Mouse (Mus musculus) embryonic facial prominence, embryonic 11.5 days (tissue): ENCODE measurements around the gene Rd3l. TPM values are rescaled to one million over a fixed set of nuclear protein-coding genes. Genes with fewer than 3 reads are reported as not detected.
A peak's percentile ranks its signal among the peaks of the same experiment; 100 is the strongest.

ENCODE experiments used
- ATAC-seq: fragments of 200-750 bp; cut with Nextera tagmentation; replicated peaks from 2 replicates; pipeline ENCODE4 v1.8.0; 2017; ENCODE audit warnings: low read depth; ENCODE audit not compliant: insufficient number of reproducible peaks, low FRiP score, low TSS enrichment
- DNase-seq: peaks from one replicate; pipeline ENCODE4 v3.0.0-alpha.2; 2015; ENCODE audit warnings: low spot score
- H3K27ac ChIP-seq: fragments of 300-500 bp; sonication (generic); replicated peaks from 2 replicates; pipeline ENCODE4 v1.5.1; 2014; ENCODE audit warnings: mild to moderate bottlenecking, low read depth, low read length, control low read depth
- H3K27me3 ChIP-seq: fragments of 300-500 bp; sonication (generic); 2 replicates; pipeline ENCODE4 v1.6.1; 2014; ENCODE audit warnings: mild to moderate bottlenecking, low read length, moderate library complexity, mixed read lengths; ENCODE audit not compliant: control insufficient read depth, insufficient read depth
- H3K36me3 ChIP-seq: fragments of 300-500 bp; sonication (generic); replicated peaks from 2 replicates; pipeline ENCODE4 v1.6.1; 2014; ENCODE audit warnings: low read depth, mild to moderate bottlenecking, low read length, moderate library complexity, mixed read lengths; ENCODE audit not compliant: control insufficient read depth, insufficient read depth
- H3K4me1 ChIP-seq: fragments of 300-500 bp; sonication (generic); 2 replicates; pipeline ENCODE4 v1.6.1; 2014; ENCODE audit warnings: low read length, mixed read lengths; ENCODE audit not compliant: control insufficient read depth, insufficient read depth
- H3K4me2 ChIP-seq: fragments of 300-500 bp; sonication (generic); 2 replicates; pipeline ENCODE4 v1.6.1; 2014; ENCODE audit warnings: low read depth, mild to moderate bottlenecking, control low read depth, low read length, moderate library complexity
- H3K4me3 ChIP-seq: fragments of 300-500 bp; sonication (generic); 2 replicates; pipeline ENCODE4 v1.5.1; 2014; ENCODE audit warnings: low read depth, low read length, control low read depth
- H3K9ac ChIP-seq: fragments of 300-500 bp; sonication (generic); replicated peaks from 2 replicates; pipeline ENCODE4 v1.6.1; 2014; ENCODE audit warnings: mild to moderate bottlenecking, control low read depth, low read length
- H3K9me3 ChIP-seq: fragments of 300-500 bp; sonication (generic); replicated peaks from 2 replicates; pipeline ENCODE4 v1.6.1; 2016; ENCODE audit warnings: mild to moderate bottlenecking, low read length, inconsistent platforms, mixed read lengths; ENCODE audit not compliant: control insufficient read depth
- WGBS: fragments of 180-500 bp; shearing (Covaris S2); extraction: QIAGEN DNeasy Blood & Tissue Kit; methylation state at CpG from one replicate; pipeline ENCODE4 v1.1.7; 2014; 5-methylcytosine and 5-hydroxymethylcytosine counted together
- polyA plus RNA-seq: library from polyadenylated mRNA; unstranded; fragments of >200 nt; fragmentation: Nextera tagmentation; extraction: Ambion mirVana; gene quantifications from 2 replicates; pipeline ENCODE4 v1.2.1, GENCODE M21; 2014

Rd3l gene
- polyA plus RNA-seq, 1 experiment from 2014 or later: not detected

DNA sequence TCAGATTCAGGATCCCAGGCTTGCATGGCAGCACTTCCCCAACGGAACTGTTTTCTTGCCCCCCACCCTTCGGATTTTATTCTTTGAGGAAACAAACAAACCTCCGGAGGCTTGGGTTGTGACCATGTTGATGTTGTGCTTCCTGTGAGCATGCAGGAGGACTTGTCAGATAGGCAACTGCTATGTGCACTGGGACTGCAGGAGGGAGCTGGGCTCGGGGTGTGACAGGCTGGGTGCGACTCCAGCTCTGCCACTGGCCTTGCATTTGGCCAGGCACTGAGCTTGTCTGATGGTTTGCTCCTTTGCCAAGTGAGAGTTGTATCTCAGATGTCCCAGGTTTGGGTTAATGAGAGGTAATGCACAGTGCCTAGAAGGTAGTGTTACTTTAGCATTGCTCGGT lies 2.8 kb downstream of the Rd3l start:
- 72% methylated on average over 6 of the region's 6 CpGs for WGBS
- DNase-seq (no peak), ATAC-seq (no peak)
- Histone ChIP-seq H3K36me3 (no peaks in the 10 kb centered on the region), H3K4me3 (no peak overlapping the region), H3K27ac (no peak overlapping the region), H3K4me1 (no peaks in the 10 kb centered on the region), H3K4me2 (no peak overlapping the region), H3K9me3 (no peaks in the 10 kb centered on the region), H3K9ac (no peak overlapping the region), H3K27me3 (no peaks in the 10 kb centered on the region)

DNA sequence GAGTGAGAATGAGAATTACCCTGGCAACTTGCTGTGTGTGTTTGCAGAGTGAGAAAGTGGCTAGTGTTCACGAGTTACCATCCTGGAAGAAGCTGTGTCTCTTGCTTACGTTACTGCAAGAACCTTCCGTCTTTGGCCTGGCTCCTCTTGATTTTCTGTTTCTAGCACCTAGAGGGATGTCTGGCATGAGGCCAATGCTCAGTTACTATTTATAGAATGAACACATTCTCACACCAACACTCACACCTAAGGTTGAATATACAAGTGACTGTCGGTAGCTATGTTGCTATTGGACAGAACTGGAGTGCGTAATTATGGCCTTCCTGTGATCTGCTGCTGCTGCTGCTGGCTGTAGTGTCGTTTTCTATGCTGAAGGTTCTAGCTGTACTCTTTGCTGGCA lies 4.0 kb downstream of the Rd3l start:
- no peak overlapping the region for H3K4me2 ChIP-seq
- DNase-seq (no peak), ATAC-seq (no peak)
- no peak overlapping the region for H3K27ac ChIP-seq
- H3K9me3 ChIP-seq: no peaks in the 10 kb centered on the region
- H3K4me3 ChIP-seq: no peak overlapping the region
- H3K36me3 ChIP-seq: no peaks in the 10 kb centered on the region
- WGBS: 66% methylated on average over 6 of the region's 6 CpGs
- no peaks in the 10 kb centered on the region for H3K27me3 ChIP-seq
- no peak overlapping the region for H3K9ac ChIP-seq
- H3K4me1 ChIP-seq: no peaks in the 10 kb centered on the region

DNA sequence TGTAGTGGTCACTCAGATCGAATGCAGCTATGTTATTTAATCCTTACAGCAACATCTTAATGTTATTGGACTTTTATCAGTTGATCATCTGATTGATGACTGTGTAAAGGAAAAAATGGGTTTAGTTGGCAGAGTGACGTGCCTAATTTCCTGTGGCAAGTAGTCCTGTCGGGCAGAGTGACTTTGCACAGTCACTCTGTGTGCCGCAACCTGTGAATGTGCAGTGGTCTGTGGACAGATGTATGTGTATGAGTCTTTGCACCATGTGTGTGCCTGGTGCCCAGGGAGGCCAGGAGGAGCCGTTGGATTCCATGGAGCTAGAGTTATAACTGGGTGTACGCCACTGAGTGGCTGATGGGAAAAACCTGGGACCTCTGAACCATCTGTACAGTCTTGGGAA lies 6.5 kb downstream of the Rd3l start:
- Histone ChIP-seq H3K4me2 (no peak overlapping the region), H3K36me3 (no peaks in the 10 kb centered on the region), H3K27ac (no peak overlapping the region), H3K4me1 (no peaks in the 10 kb centered on the region), H3K27me3 (no peaks in the 10 kb centered on the region), H3K9me3 (no peaks in the 10 kb centered on the region), H3K4me3 (no peak overlapping the region), H3K9ac (no peak overlapping the region)
- DNase-seq (no peak), ATAC-seq (no peak)
- WGBS: 83% methylated on average over 6 of the region's 6 CpGs

DNA sequence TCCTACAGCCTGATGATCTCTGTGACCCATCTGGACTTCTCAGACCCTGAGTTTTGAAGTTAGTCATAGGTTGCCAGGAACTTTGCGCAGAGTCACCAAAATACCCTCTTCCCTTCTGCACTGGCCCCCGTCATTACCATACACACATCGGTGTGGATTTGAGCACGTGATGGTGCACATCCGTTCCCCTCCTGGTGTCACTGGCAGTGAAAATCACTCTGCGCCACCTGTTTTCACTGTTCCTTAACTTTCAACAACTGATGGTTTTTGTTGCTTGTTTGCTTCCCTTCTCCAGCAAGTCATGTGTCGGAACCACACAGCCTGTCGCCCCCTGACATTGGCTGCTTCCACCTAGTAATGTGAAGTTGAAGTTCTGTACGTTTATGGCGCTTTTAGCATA lies 8.6 kb downstream of the Rd3l start:
- no peaks in the 10 kb centered on the region for H3K9me3 ChIP-seq
- DNase-seq: no peak
- H3K4me3 ChIP-seq: no peak overlapping the region
- H3K9ac ChIP-seq: no peak overlapping the region
- no peaks in the 10 kb centered on the region for H3K36me3 ChIP-seq
- H3K27me3 ChIP-seq: no peaks in the 10 kb centered on the region
- ATAC-seq: no peak
- H3K27ac ChIP-seq: no peak overlapping the region
- WGBS: 90% methylated on average over 10 of the region's 10 CpGs
- H3K4me1 ChIP-seq: no peaks in the 10 kb centered on the region
- no peak overlapping the region for H3K4me2 ChIP-seq

DNA sequence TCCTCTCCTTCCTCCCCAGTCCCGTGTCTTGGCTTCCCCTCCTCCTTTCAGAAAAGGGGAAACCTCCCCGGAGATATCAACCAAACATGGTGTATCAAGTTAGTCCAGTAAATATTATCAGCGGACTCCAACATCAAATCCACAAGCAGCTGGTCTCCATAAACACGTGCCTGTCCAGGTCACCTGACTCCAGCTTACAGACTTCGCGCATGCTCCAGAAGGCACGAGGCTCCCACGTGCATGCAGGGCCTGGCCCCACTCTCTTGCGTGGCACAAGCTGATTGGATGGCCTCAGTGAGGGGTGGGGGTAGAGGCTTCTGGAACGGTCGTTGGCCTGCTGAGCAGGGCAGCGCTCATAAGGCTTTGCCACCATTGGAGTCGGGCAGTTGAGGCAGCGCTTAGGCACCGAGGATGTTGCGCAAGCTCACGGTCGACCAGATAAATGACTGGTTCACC lies 9.9 kb downstream of the Rd3l start, which contains the start of gene Tdrd9:
Gene Tdrd9, plus strand, starts transcription at position 329 of the 456 bp plus-strand sequence.
- no peaks in the 10 kb centered on the region for H3K36me3 ChIP-seq
- ATAC-seq: no peak
- no peak within 1 kb of the TSS for H3K4me2 ChIP-seq
- WGBS: 86% methylated on average over 18 of the region's 18 CpGs
- no peak within 1 kb of the TSS for H3K4me3 ChIP-seq
- no peak for DNase-seq
- H3K9ac ChIP-seq: no peak within 1 kb of the TSS
- no peaks in the 10 kb centered on the region for H3K27me3 ChIP-seq
- no peak within 1 kb of the TSS for H3K27ac ChIP-seq
- no peaks in the 10 kb centered on the region for H3K9me3 ChIP-seq
- H3K4me1 ChIP-seq: no peaks in the 10 kb centered on the region

DNA sequence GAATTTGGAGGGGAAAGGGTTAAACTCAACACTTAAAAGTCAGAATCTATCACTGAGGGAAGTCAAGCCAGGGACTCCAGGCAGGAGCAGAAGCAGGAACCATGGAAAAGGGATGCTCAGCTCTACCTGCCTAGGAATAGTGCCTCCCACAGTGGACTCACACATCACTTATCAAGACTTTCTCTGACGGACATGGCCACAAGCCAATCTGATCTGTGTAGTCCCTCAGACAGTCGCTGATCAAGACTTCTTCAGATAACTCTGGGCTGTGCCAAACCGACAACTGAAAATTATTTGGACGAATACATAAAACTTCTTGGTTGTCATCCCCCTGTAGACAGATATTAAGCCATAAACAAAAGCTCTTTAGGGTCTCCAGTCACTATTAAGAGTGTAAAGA lies 11.0 kb downstream of the Rd3l start:
- no peak for DNase-seq
- ATAC-seq: no peak

DNA sequence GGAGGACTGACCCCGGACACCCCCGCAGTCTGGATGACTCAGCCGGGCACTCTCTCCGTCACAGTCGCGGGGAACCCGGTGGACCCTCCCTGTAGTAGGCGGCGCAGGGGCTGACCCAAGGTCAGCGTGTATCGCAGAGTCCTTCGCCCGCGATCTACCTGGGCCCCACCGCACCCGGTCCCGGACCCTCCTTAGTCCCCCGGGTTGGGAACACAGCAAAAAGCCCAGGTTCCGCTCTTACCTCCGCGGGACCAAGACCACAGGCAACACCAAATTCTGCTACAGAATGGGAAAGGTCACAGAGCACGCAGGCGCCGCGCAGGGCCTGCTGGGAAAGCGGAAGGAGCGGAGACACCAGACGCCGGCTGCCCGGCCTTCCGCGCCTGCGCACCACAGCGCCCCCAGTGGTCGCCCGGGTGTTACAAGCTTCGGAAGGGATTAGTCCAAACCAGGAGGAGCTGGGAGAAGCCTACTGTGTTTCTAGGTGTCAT lies 14.4 kb downstream of the Rd3l start, which contains the start of gene Atp5mpl:
Gene Atp5mpl, minus strand, starts transcription at position 295 of the 491 bp plus-strand sequence.
- no peak within 1 kb of the TSS; the same call in 1 of the 2 replicates for H3K27ac ChIP-seq
- peak within 1 kb of the TSS; percentile 88 for H3K4me3 ChIP-seq
- peak within 1 kb of the TSS; percentile 93 for H3K9ac ChIP-seq
- peak; percentile 86 for ATAC-seq
- no peaks in the 10 kb centered on the region for H3K9me3 ChIP-seq
- peak within 1 kb of the TSS; percentile 79 for H3K4me2 ChIP-seq
- DNase-seq: peak; percentile 94
- no peaks in the 10 kb centered on the region for H3K27me3 ChIP-seq
- WGBS: 0% methylated on average over 37 of the region's 37 CpGs
- H3K4me1 ChIP-seq: no peaks in the 10 kb centered on the region; the same call in 1 of the 2 replicates
- no peaks in the 10 kb centered on the region; the same call in 1 of the 2 replicates for H3K36me3 ChIP-seq

More for the DNA sequence above, 11.0 kb downstream of the Rd3l start:
- no peak overlapping the region for H3K4me2 ChIP-seq
- H3K9ac ChIP-seq: no peak overlapping the region
- no peaks in the 10 kb centered on the region for H3K36me3 ChIP-seq
- 76% methylated on average over 4 of the region's 4 CpGs for WGBS
- no peaks in the 10 kb centered on the region for H3K27me3 ChIP-seq
- no peaks in the 10 kb centered on the region; the same call in 1 of the 2 replicates for H3K4me1 ChIP-seq
- no peaks in the 10 kb centered on the region for H3K9me3 ChIP-seq
- H3K27ac ChIP-seq: no peak overlapping the region
- no peak overlapping the region for H3K4me3 ChIP-seq

DNA sequence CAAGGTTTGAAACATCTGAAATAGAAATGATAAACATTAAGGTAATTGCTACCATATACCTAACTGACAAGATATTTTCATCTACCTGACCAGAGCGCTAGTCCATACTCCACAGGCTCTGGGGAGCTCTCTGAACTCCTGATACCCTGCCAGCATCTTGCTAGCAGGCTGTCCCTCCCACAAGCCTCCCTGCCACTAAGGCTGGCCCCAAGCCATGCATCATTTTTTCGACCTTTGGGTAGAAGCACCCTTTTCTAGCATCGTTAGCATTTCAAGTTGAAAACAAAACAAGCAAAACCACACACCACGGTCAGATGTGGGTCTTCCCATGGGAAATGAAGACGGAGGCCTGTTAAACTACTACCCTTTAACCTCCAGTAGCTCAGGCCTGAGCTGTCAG lies 17.8 kb downstream of the Rd3l start:
- Histone ChIP-seq H3K4me1 (no peaks in the 10 kb centered on the region; the same call in 1 of the 2 replicates), H3K9ac (no peak overlapping the region), H3K27me3 (no peaks in the 10 kb centered on the region), H3K9me3 (no peaks in the 10 kb centered on the region), H3K36me3 (peaks cover 13% of the 10 kb centered on the region), H3K4me3 (no peak overlapping the region), H3K4me2 (no peak overlapping the region), H3K27ac (no peak overlapping the region)
- ATAC-seq (no peak), DNase-seq (no peak)
- 79% methylated on average over 5 of the region's 5 CpGs for WGBS
